Mouse (Mus musculus): ENCODE data around the gene Gm20403. TPM values are rescaled to one million over a fixed set of nuclear protein-coding genes. Genes with fewer than 3 reads are reported as not detected.
"Not testable (repeated sequence)": the region's sequence is repeated elsewhere in the genome, so short reads cannot be mapped to it uniquely, and the experiment has no call there.

Gm20403 gene
- polyA plus RNA-seq, 1 experiment from 2014 or later, result not detected

GRCm38 (mm10) chr12:55013031-55013430, 26.7 kb upstream of the Gm20403 start:
- Histone ChIP-seq H3K9ac (ENCODE audit: low read length) (no peak overlapping the region), H3K27me3 (replicated peaks; ENCODE audit: control insufficient read depth, insufficient read depth, low read length) (no peaks in the 10 kb centered on the region), H3K4me2 (ENCODE audit: low read length) (no peak overlapping the region), H3K4me1 (replicated peaks; ENCODE audit: control insufficient read depth, insufficient read depth, low read length) (no peaks in the 10 kb centered on the region), H3K27ac (ENCODE audit: low read depth) (no peak overlapping the region), H3K36me3 (ENCODE audit: control insufficient read depth, insufficient read depth, low read length) (no peaks in the 10 kb centered on the region), H3K9me3 (ENCODE audit: control insufficient read depth, low read length) (no peaks in the 10 kb centered on the region), H3K4me3 (ENCODE audit: low read depth, low read length) (no peak overlapping the region)
- ATAC-seq (replicated peaks; ENCODE audit: low FRiP score, low TSS enrichment, low read depth), result no peak
- 86% methylated on average over 1 of the region's 1 CpGs for WGBS
- no peak for DNase-seq (ENCODE audit: low spot score)

DNA sequence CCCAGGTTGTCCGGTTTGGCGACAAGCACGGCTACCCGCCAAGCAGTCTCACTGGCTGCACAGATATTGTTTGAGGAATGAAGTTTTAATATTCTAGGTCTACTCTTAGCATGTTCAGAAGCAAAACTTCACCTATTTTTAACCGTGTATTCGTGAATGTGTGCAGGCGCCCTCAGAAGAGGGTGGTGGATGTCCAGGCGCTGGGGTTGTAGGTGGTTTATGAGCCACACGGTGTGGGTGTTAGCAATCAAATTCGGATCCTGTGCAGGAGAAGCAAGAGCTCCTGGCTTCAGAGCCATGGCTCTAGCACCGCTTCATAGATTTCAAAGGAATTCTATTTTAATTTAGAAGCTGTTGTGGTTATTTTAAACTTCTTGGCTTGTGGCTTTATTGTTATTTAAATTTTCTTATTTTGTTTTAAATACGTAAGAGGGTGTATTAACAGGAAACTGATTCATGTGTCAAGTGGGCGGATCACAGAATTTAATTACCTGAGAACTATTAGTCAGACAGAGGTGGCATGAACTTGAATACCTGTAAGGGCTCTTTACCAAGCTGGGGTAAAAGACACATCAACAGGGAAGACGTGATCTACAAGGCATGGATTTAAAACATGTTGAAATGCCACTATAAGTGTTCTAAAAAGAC, 21.2 kb upstream of the Gm20403 start:
- peaks cover 4% of the 10 kb centered on the region; the same call in 1 of the 2 replicates for H3K9me3 ChIP-seq (ENCODE audit: control insufficient read depth, low read length)
- WGBS, result 88% methylated on average over 14 of the region's 14 CpGs
- H3K27me3 ChIP-seq (replicated peaks; ENCODE audit: control insufficient read depth, insufficient read depth, low read length), result no peaks in the 10 kb centered on the region
- no peak overlapping the region for H3K4me2 ChIP-seq (ENCODE audit: low read length)
- no peaks in the 10 kb centered on the region for H3K36me3 ChIP-seq (ENCODE audit: control insufficient read depth, insufficient read depth, low read length)
- DNase-seq (ENCODE audit: low spot score) (no peak), ATAC-seq (replicated peaks; ENCODE audit: low FRiP score, low TSS enrichment, low read depth) (no peak)
- H3K4me1 ChIP-seq (replicated peaks; ENCODE audit: control insufficient read depth, insufficient read depth, low read length), result no peaks in the 10 kb centered on the region
- H3K9ac ChIP-seq (ENCODE audit: low read length), result no peak overlapping the region
- no peak overlapping the region for H3K27ac ChIP-seq (ENCODE audit: low read depth)
- no peak overlapping the region for H3K4me3 ChIP-seq (ENCODE audit: low read depth, low read length)

DNA sequence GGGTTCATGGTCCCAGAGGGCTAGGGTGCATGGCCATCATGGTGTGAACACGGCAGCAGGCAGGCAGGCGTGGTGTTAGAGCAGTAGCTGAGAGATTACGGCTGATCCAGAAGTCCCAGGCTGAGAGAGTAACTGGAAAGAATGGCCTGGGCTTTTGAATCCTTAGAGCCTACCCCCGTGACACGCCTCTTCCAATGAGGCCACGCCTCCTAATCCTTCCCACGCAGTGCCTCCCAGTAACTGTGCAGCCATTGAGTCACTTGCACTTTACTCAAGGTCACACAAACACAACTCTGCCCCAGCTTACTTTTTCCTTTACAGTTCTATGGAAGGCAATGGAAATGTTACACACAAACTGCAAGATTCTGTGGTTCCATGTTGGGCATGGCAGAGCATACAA, 19.7 kb upstream of the Gm20403 start:
- Histone ChIP-seq H3K4me3 (ENCODE audit: low read depth, low read length) (no peak overlapping the region), H3K27me3 (replicated peaks; ENCODE audit: control insufficient read depth, insufficient read depth, low read length) (no peaks in the 10 kb centered on the region), H3K9ac (ENCODE audit: low read length) (no peak overlapping the region), H3K4me2 (ENCODE audit: low read length) (no peak overlapping the region), H3K4me1 (replicated peaks; ENCODE audit: control insufficient read depth, insufficient read depth, low read length) (no peaks in the 10 kb centered on the region), H3K36me3 (ENCODE audit: control insufficient read depth, insufficient read depth, low read length) (no peaks in the 10 kb centered on the region), H3K9me3 (ENCODE audit: control insufficient read depth, low read length) (peaks cover 4% of the 10 kb centered on the region; the same call in 1 of the 2 replicates), H3K27ac (ENCODE audit: low read depth) (no peak overlapping the region)
- no peak for ATAC-seq (replicated peaks; ENCODE audit: low FRiP score, low TSS enrichment, low read depth)
- 90% methylated on average over 7 of the region's 7 CpGs for WGBS
- no peak for DNase-seq (ENCODE audit: low spot score)

DNA sequence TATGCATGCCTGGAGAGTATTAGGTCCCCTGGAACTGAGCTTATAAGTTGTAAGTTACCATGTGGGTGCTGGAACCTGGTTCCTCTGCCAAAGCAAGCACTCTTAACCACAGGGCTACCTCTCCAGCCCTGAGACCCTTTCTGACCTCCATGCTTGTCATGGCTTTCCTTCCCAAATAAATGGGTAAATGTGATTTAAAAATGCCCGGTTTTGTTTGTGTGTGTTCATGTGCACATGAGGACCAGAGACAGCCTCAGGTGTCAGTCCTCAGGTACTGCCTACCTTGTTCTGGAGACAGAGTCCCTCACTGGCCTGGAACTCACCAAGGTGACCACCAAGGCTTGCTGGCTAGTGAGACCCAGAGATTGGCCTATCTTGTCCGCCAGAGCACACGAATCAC, 18.1 kb upstream of the Gm20403 start:
- Histone ChIP-seq H3K27me3 (replicated peaks; ENCODE audit: control insufficient read depth, insufficient read depth, low read length) (no peaks in the 10 kb centered on the region), H3K4me1 (replicated peaks; ENCODE audit: control insufficient read depth, insufficient read depth, low read length) (no peaks in the 10 kb centered on the region), H3K36me3 (ENCODE audit: control insufficient read depth, insufficient read depth, low read length) (no peaks in the 10 kb centered on the region), H3K4me3 (ENCODE audit: low read depth, low read length) (no peak overlapping the region), H3K9ac (ENCODE audit: low read length) (no peak overlapping the region), H3K9me3 (ENCODE audit: control insufficient read depth, low read length) (peaks cover 4% of the 10 kb centered on the region; the same call in 1 of the 2 replicates), H3K27ac (ENCODE audit: low read depth) (no peak overlapping the region), H3K4me2 (ENCODE audit: low read length) (no peak overlapping the region)
- ATAC-seq (replicated peaks; ENCODE audit: low FRiP score, low TSS enrichment, low read depth) (no peak), DNase-seq (ENCODE audit: low spot score) (no peak)
- 93% methylated on average over 3 of the region's 3 CpGs for WGBS

DNA sequence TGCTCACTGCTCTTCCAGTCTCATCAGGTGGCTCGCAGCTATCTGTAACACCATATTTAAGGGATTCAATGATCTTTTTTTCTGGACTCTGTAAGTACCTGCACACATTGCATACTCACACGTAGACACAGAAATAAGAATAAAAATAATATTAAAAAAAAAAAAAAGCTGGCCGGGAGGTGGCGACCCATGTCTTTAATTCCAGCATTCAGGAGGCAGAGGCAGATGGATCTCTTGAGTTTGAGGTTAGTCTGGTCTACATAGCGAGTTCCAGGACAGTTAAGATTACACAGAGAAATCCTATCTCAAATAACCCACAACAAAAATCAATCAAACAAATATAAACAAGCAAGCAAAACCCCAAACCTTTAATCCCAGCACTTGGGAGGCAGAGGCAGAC, 17.5 kb upstream of the Gm20403 start:
- 80% methylated on average over 5 of the region's 5 CpGs for WGBS
- no peaks in the 10 kb centered on the region for H3K4me1 ChIP-seq (replicated peaks; ENCODE audit: control insufficient read depth, insufficient read depth, low read length)
- no peak overlapping the region for H3K4me3 ChIP-seq (ENCODE audit: low read depth, low read length)

GRCm38 (mm10) chr12:55002532-55002931, 16.2 kb upstream of the Gm20403 start:
- WGBS, result 89% methylated on average over 7 of the region's 7 CpGs
- not testable (repeated sequence) for H3K27me3 ChIP-seq (replicated peaks; ENCODE audit: control insufficient read depth, insufficient read depth, low read length); H3K9ac ChIP-seq (ENCODE audit: low read length); H3K4me2 ChIP-seq (ENCODE audit: low read length); H3K36me3 ChIP-seq (ENCODE audit: control insufficient read depth, insufficient read depth, low read length); H3K27ac ChIP-seq (ENCODE audit: low read depth); H3K4me1 ChIP-seq (replicated peaks; ENCODE audit: control insufficient read depth, insufficient read depth, low read length); H3K9me3 ChIP-seq (ENCODE audit: control insufficient read depth, low read length); DNase-seq (ENCODE audit: low spot score); ATAC-seq (replicated peaks; ENCODE audit: low FRiP score, low TSS enrichment, low read depth); H3K4me3 ChIP-seq (ENCODE audit: low read depth, low read length)

More for the DNA sequence above, 17.5 kb upstream of the Gm20403 start:
- Histone ChIP-seq H3K36me3 (ENCODE audit: control insufficient read depth, insufficient read depth, low read length) (no peaks in the 10 kb centered on the region), H3K9ac (ENCODE audit: low read length) (no peak overlapping the region), H3K27ac (ENCODE audit: low read depth) (no peak overlapping the region), H3K9me3 (ENCODE audit: control insufficient read depth, low read length) (peaks cover 4% of the 10 kb centered on the region; the same call in 1 of the 2 replicates), H3K4me2 (ENCODE audit: low read length) (no peak overlapping the region), H3K27me3 (replicated peaks; ENCODE audit: control insufficient read depth, insufficient read depth, low read length) (no peaks in the 10 kb centered on the region)
- ATAC-seq (replicated peaks; ENCODE audit: low FRiP score, low TSS enrichment, low read depth), result no peak
- DNase-seq (ENCODE audit: low spot score), result no peak

- peak; percentile 46 for DNase-seq (ENCODE audit: low spot score)
- no peaks in the 10 kb centered on the region for H3K9me3 ChIP-seq (ENCODE audit: control insufficient read depth, low read length)
- ATAC-seq (replicated peaks; ENCODE audit: low FRiP score, low TSS enrichment, low read depth), result no peak
- H3K4me2 ChIP-seq (ENCODE audit: low read length), result no peak overlapping the region
- no peak overlapping the region for H3K4me3 ChIP-seq (ENCODE audit: low read depth, low read length)
- H3K36me3 ChIP-seq (ENCODE audit: control insufficient read depth, insufficient read depth, low read length), result no peaks in the 10 kb centered on the region
- H3K27me3 ChIP-seq (replicated peaks; ENCODE audit: control insufficient read depth, insufficient read depth, low read length), result no peaks in the 10 kb centered on the region
- no peak overlapping the region for H3K27ac ChIP-seq (ENCODE audit: low read depth)
- no peak overlapping the region for H3K9ac ChIP-seq (ENCODE audit: low read length)
- no peaks in the 10 kb centered on the region for H3K4me1 ChIP-seq (replicated peaks; ENCODE audit: control insufficient read depth, insufficient read depth, low read length)
- 79% methylated on average over 14 of the region's 14 CpGs for WGBS
Measured at GRCm38 (mm10) chr12:54999016-54999690, 12.8 kb upstream of the Gm20403 start.

- H3K27me3 ChIP-seq (replicated peaks; ENCODE audit: control insufficient read depth, insufficient read depth, low read length), result no peaks in the 10 kb centered on the region
- H3K36me3 ChIP-seq (ENCODE audit: control insufficient read depth, insufficient read depth, low read length), result no peaks in the 10 kb centered on the region
- WGBS, result 69% methylated on average over 5 of the region's 5 CpGs
- H3K4me1 ChIP-seq (replicated peaks; ENCODE audit: control insufficient read depth, insufficient read depth, low read length), result no peaks in the 10 kb centered on the region
- H3K9me3 ChIP-seq (ENCODE audit: control insufficient read depth, low read length), result no peaks in the 10 kb centered on the region
- ATAC-seq (replicated peaks; ENCODE audit: low FRiP score, low TSS enrichment, low read depth) (no peak), DNase-seq (ENCODE audit: low spot score) (no peak)
- no peak overlapping the region for H3K9ac ChIP-seq (ENCODE audit: low read length)
- H3K27ac ChIP-seq (ENCODE audit: low read depth), result no peak overlapping the region
- no peak overlapping the region for H3K4me2 ChIP-seq (ENCODE audit: low read length)
- no peak overlapping the region for H3K4me3 ChIP-seq (ENCODE audit: low read depth, low read length)
Measured at GRCm38 (mm10) chr12:54998411-54998810, 12.1 kb upstream of the Gm20403 start.

Measured in intestine, embryonic 14.5 days (tissue).